Mouse (Mus musculus) CH12.LX (cell line): ENCODE measurements around the gene Iqsec3.

Experiments
- BHLHE40 ChIP-seq: IDR thresholded peaks from 2 replicates; pipeline ENCODE4 v1.6.1; 2011; ENCODE audit warnings: mild to moderate bottlenecking, low read depth, low read length, improper control_type of control experiment
- CTCF ChIP-seq, 2 experiments: IDR thresholded peaks in 1 of 2; conservative IDR thresholded peaks in 1 of 2; 2 replicates each; pipeline ENCODE4 v1.5.1; 2011 to 2012; ENCODE audit warnings: low read depth in 2 of 2, low read length in 2 of 2, improper control_type of control experiment in 1 of 2, inconsistent platforms in 1 of 2, mild to moderate bottlenecking in 1 of 2, moderate library complexity in 1 of 2
- E2F4 ChIP-seq: IDR thresholded peaks from 2 replicates; pipeline ENCODE4 v1.6.1; 2011; ENCODE audit warnings: low read depth, low read length, improper control_type of control experiment; ENCODE audit not compliant: insufficient replicate concordance
- EP300 ChIP-seq: IDR thresholded peaks from 2 replicates; pipeline ENCODE4 v1.6.1; 2011; ENCODE audit warnings: low read length, improper control_type of control experiment
- KAT2A ChIP-seq: IDR thresholded peaks from 2 replicates; pipeline ENCODE4 v1.6.1; 2012; ENCODE audit warnings: low read length, improper control_type of control experiment, inconsistent platforms; ENCODE audit not compliant: insufficient replicate concordance
- RCOR1 ChIP-seq: conservative IDR thresholded peaks from 2 replicates; pipeline ENCODE4 v1.6.1; 2012; ENCODE audit warnings: low read depth, mild to moderate bottlenecking, inconsistent platforms, low read length, improper control_type of control experiment
- TCF12 ChIP-seq: IDR thresholded peaks from 2 replicates; pipeline ENCODE4 v1.6.1; 2014; ENCODE audit warnings: low read depth, mild to moderate bottlenecking, inconsistent platforms, low read length, improper control_type of control experiment
- USF1 ChIP-seq: IDR thresholded peaks from 2 replicates; pipeline ENCODE4 v1.6.1; 2014; ENCODE audit warnings: low read depth, mild to moderate bottlenecking, inconsistent platforms, low read length, improper control_type of control experiment

- no peak for TF ChIP-seq EP300
- TF ChIP-seq USF1: no peak
- no peak for TF ChIP-seq KAT2A
- no peak for TF ChIP-seq CTCF (conservative IDR thresholded peaks at IDR 0.05 in 1 of 2, IDR thresholded peaks at IDR 0.05 in 1 of 2; ENCODE audit: low read depth in 2 of 2, low read length in 2 of 2)
- no peak for TF ChIP-seq RCOR1
- no peak for TF ChIP-seq TCF12
- TF ChIP-seq BHLHE40: no peak
- TF ChIP-seq E2F4: no peak
These were observed 36.4 kb upstream of the Iqsec3 start for GRCm38 (mm10) chr6:121509871-121510270.
